Mouse (Mus musculus): ENCODE data around the gene Klrb1c.
"Not testable (repeated sequence)": the region's sequence is repeated elsewhere in the genome, so short reads cannot be mapped to it uniquely, and the experiment has no call there.

Klrb1c gene

GRCm38 (mm10) chr6:128789115-128789514 is at the start of gene Klrb1c:
Gene Klrb1c, minus strand, starts transcription at chr6:128789215.
- no peak for DNase-seq (ENCODE audit: low spot score)

GRCm38 (mm10) chr6:128837454-128838341 is 48.7 kb upstream of the Klrb1c start:
- peak; percentile 24 for DNase-seq (ENCODE audit: low spot score)

- no peak for DNase-seq (ENCODE audit: low spot score)
Observed at GRCm38 (mm10) chr6:128836955-128837334, 47.9 kb upstream of the Klrb1c start.

GRCm38 (mm10) chr6:128836191-128836954 is 47.4 kb upstream of the Klrb1c start:
- DNase-seq (ENCODE audit: low spot score) = no peak

- no peak for DNase-seq (ENCODE audit: low spot score)
Observed at GRCm38 (mm10) chr6:128835571-128835970, 46.6 kb upstream of the Klrb1c start.

GRCm38 (mm10) chr6:128833046-128833445 is 44.0 kb upstream of the Klrb1c start:
- DNase-seq (ENCODE audit: low spot score) = no peak

GRCm38 (mm10) chr6:128829837-128830236 is 40.8 kb upstream of the Klrb1c start:
- DNase-seq (ENCODE audit: low spot score) = no peak

GRCm38 (mm10) chr6:128826781-128827180 is 37.8 kb upstream of the Klrb1c start:
- no peak for DNase-seq (ENCODE audit: low spot score)

- no peak for DNase-seq (ENCODE audit: low spot score)
Observed at GRCm38 (mm10) chr6:128826132-128826531, 37.1 kb upstream of the Klrb1c start, which contains the start of the genes Gm44511 and Klrb1b. Gene Gm44511, minus strand, starts transcription at chr6:128826315. Gene Klrb1b, minus strand, starts transcription at chr6:128826331.

GRCm38 (mm10) chr6:128818083-128818802 is 29.2 kb upstream of the Klrb1c start:
- no peak for DNase-seq (ENCODE audit: low spot score)

- DNase-seq (ENCODE audit: low spot score) = no peak
Observed at GRCm38 (mm10) chr6:128808532-128808931, 19.5 kb upstream of the Klrb1c start.

GRCm38 (mm10) chr6:128807021-128807420 is 18.0 kb upstream of the Klrb1c start:
- no peak for DNase-seq (ENCODE audit: low spot score)

- DNase-seq (ENCODE audit: low spot score) = not testable (repeated sequence)
Observed at GRCm38 (mm10) chr6:128804823-128805640, 16.0 kb upstream of the Klrb1c start.

- peak; percentile 91 for DNase-seq (ENCODE audit: low spot score)
Observed at GRCm38 (mm10) chr6:128802999-128803857, 14.2 kb upstream of the Klrb1c start.

GRCm38 (mm10) chr6:128802557-128802956 is 13.5 kb upstream of the Klrb1c start:
- DNase-seq (ENCODE audit: low spot score) = peak; percentile 5

- DNase-seq (ENCODE audit: low spot score) = not testable (repeated sequence)
Observed at GRCm38 (mm10) chr6:128800696-128801095, 11.7 kb upstream of the Klrb1c start.

GRCm38 (mm10) chr6:128799896-128800270 is 10.9 kb upstream of the Klrb1c start:
- DNase-seq (ENCODE audit: low spot score) = no peak

- peak; percentile 83 for DNase-seq (ENCODE audit: low spot score)
Observed at GRCm38 (mm10) chr6:128799144-128799895, 10.3 kb upstream of the Klrb1c start.

- peak; percentile 75 for DNase-seq (ENCODE audit: low spot score)
Observed at GRCm38 (mm10) chr6:128798772-128799143, 9.7 kb upstream of the Klrb1c start.

Data from ovary, postnatal 10 days (tissue).